Mouse (Mus musculus): ENCODE measurements around the gene Ptprj.
"Not testable (repeated sequence)": the region's sequence is repeated elsewhere in the genome, so short reads cannot be mapped to it uniquely, and the experiment has no call there.

Gene Ptprj

DNA sequence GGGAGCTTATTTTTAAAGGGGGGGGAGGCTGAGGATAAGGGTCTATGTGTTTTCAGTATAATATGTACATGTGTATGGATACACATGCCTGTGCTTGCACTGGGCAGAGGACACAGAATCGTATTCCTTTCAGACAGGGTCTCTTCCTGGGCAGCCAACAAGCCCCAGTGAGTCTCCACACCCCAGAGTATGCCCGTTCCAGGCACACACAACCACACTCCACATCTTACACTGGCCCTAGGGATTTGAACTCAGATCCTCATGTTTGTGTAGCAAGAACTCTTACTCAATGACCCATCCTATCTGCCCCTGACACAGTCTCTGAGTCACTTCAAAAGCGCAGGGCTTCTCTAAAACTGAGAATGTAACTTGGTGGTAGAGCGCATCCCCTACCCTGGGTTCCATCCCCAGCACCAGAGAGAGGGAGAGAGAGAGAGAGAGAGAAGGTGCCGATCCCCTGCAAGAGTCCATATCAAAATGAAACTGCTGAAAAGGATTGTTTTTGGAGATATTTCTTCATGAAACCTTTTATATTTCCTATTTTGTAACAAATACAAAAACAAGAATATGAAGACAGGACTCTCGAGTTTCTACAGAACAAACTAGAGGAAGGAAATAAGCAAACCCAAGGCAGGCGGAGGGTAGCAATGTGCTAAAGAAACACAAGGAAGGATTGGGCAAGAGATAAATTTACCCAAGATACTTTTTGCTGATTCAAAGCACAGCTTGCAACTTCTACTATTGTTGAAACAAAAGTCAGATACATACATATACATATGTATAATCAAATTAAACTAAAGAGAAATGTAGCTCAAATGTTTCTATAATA, 2.8 kb downstream of the Ptprj start:
- no peak for DNase-seq (ENCODE audit: low spot score)

- no peak for DNase-seq (ENCODE audit: low spot score)
Measured at GRCm38 (mm10) chr2:90576936-90577335, 3.5 kb downstream of the Ptprj start.

DNA sequence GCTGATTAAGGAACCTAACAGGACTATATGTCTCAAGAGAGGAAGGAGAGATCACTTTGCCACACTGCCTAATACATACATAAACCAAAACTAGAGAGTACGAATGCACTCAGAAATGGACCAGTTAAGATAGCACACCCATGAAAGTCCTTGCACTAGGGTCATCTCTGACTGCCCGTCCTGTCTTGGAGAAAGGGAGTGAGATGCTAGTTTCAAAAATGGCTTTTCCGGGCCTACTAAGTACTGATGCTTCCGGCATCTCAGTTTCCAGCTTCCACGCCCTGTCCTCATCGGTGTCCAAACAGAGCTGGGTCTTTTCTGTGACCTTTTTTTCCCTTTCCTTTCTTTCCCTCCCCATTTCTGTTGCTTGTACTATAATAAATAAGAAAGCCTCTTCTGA, 4.0 kb downstream of the Ptprj start:
- no peak for DNase-seq (ENCODE audit: low spot score)

GRCm38 (mm10) chr2:90575713-90576112, 4.7 kb downstream of the Ptprj start:
- DNase-seq (ENCODE audit: low spot score), result no peak

GRCm38 (mm10) chr2:90575116-90575515, 5.3 kb downstream of the Ptprj start:
- no peak for DNase-seq (ENCODE audit: low spot score)

DNA sequence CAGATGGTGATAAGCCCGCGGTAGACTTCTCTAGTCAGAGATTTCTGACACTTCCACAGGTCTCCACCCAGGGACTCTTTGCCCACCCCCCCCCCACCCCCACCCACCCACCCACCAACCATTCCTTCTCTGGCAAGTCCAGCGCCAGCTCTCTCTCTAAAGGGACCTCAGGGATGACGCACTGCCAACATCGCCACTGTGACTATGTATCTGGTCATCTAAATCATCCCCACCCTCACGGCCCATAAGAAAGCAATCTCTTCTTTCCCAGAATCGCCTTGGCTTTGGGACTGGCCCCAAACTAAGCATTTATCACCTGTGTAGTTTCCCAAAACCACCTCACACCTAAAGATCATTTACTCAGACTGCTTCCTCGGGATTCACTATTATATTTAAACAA, 5.9 kb downstream of the Ptprj start:
- DNase-seq (ENCODE audit: low spot score), result no peak

DNA sequence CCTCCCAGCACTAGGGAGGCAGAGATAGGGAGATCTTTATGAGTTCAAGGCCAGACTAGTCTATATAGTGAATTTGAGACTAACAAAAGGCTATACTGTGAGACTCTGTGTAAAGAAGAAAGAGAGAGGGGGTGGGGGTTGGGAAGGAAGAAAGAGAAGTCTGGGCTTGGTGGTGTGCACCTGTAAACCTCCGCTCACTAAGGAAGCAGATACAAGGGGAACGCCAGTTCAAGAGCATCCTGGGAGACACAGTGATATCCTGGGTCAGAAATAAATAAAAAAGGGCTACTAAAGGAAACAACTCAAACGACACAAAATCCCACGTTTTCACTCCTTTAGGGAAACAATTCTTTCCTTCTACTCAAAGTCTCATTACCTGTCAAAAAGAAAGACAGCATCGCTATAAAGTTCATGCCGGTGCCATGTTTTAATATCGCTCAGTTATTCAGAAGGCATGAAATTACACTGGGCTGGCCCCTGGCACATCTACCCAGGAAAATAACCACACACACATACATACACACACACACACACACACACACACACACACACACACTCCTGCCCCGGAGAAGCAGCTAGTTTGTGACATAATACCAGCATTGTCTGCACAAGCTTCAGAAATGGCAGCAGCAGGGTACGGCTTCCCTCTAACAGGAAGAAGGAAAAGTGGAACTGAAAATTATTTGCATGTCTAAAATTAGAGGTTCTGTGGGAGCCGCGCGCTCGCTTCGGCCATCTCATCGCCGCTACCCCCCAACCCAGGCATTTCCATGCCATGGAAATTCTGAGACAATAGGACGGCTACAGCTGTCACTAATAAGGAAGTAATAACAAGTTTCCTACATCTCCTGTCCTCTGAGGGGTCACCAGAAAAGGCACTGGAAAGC, 6.6 kb downstream of the Ptprj start:
- DNase-seq (ENCODE audit: low spot score), result no peak

DNA sequence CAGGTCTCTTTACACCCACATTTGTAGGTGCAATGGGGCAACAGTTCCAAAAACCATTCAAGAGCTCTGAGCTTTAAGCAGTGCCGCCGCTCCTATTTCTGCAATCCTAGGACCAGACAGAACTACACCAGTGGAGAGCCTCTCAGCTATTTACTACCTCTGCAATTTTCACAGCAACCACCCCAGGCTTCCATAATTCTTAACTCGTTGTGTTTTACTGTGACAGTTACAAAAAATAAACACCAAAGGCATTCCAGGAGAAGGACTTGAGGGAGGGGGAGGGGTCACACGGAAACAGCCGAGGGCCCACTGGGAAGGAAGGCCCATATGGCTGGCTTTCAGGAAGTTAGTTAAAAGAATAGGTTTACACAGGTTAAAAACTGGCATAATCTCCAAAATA, 8.3 kb downstream of the Ptprj start:
- DNase-seq (ENCODE audit: low spot score), result no peak

- not testable (repeated sequence) for DNase-seq (ENCODE audit: low spot score)
Measured at GRCm38 (mm10) chr2:90571399-90571798, 9.0 kb downstream of the Ptprj start.

DNA sequence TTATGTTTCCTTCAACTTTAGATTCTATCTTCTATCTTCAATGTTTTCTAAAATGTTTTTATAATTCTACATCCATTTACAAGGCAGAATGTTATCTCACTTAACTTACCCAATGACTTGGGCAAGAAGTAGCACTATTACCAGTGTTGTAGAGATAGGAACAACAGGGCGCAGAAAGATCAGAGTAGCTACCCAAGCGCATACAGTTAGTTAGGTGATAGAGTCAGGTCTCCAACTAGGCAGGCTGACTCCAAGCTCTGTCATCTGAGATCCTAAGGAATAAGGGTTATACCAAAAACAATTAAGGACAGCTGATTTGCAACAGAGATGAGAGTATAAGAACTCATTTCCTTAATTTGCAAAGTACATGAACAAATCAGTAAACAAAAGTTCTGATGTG, 9.6 kb downstream of the Ptprj start:
- no peak for DNase-seq (ENCODE audit: low spot score)

DNA sequence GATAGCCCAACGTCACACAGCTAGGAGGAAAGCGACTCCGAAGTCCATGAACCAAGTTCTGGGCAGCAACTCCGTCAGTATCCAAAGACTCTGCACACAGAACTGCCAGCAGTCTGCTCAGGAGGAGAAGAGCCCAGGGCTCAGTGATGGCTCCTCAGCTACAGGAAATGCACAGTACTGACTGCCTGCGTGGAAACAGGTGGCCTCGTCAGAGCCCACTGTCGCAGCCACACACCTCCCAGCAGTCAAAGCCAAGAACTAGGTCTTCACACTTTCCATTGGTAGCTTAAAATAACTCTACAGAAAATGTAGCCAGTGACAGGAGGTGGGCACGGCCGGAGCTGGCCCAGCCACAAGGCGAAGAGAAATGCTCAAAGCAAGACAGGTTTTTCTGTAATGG, 10.2 kb downstream of the Ptprj start:
- no peak for DNase-seq (ENCODE audit: low spot score)

- no peak for DNase-seq (ENCODE audit: low spot score)
Measured at GRCm38 (mm10) chr2:90568961-90569481, 11.4 kb downstream of the Ptprj start.

- DNase-seq (ENCODE audit: low spot score), result no peak
Measured at GRCm38 (mm10) chr2:90568091-90568490, 12.4 kb downstream of the Ptprj start.

- no peak for DNase-seq (ENCODE audit: low spot score)
Measured at GRCm38 (mm10) chr2:90566773-90567528, 13.5 kb downstream of the Ptprj start.

DNA sequence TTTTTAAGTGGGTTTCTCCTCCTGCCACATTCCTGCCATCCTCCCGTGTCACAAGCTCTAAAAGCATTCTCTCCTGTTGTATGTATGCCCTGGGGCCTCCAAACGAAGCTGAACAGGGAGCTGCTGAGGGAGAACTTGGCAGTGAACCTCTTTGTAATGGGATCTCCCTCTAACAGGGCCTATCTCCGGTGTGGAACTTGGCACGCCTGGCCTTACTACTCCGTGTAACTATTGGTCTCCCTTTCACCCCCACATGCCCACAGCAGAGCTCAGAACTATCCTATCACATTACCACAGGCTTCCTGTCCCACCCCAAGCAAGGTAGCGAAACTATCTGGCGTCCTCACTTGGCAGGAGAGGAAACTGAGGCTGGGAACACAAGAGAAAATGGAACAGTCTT, 14.4 kb downstream of the Ptprj start:
- no peak for DNase-seq (ENCODE audit: low spot score)

DNA sequence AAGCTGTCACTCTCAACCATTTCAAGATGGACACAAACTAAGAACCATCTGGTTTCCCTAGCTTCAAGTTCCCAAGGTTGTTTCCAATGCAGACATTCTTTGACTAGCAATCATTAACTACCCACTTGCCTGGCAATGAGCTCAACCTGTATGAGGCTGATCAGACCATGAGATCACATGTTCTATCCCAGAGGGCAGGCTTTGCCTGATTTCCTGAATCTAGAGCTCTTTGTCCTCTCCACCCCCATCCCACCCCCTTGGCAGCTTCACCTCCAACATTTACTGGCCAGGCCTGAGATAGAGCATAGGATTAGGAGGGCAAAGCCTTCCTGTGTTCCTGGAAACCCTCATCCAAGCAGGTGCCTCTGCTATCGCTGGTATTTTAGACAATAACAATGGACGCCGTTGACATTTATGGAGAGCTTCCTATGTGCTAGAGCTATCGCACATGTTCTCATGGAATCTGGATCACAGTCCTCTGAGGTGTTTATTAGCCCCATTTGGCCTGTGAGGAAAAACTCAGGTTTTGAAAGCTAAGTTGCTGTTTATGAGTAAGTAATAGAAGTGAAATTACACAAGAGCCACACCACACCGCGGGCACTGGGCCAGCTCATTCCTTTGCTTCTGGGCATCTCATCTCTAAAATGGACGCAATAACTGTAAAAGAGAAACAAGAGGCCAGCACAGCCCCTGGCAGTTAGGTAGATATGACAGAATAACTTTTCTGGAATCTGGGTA, 15.1 kb downstream of the Ptprj start:
- no peak for DNase-seq (ENCODE audit: low spot score)

DNA sequence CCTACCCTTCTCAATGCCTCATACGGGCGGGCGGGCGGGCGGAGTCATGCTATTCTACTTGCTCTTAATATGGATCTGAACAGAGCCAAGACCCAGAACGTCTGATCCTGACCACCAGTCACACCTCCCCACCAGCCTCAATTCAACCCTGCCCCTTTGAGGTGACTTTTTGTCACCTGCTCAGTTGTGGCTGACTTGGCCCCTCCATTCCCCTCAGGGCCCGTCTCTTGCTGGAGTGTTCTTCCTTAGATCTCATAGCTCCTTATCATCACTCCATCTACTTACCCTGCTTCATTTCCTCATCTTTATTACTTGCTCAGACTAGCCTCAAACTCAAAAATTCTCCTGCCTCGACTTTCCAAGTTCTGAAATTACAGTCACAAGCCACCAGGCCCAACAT, 15.9 kb downstream of the Ptprj start:
- no peak for DNase-seq (ENCODE audit: low spot score)

GRCm38 (mm10) chr2:90563171-90563570, 17.3 kb downstream of the Ptprj start:
- no peak for DNase-seq (ENCODE audit: low spot score)

GRCm38 (mm10) chr2:90562126-90562670, 18.2 kb downstream of the Ptprj start:
- no peak for DNase-seq (ENCODE audit: low spot score)

- DNase-seq (ENCODE audit: low spot score), result no peak
Measured at GRCm38 (mm10) chr2:90560197-90560843, 20.1 kb downstream of the Ptprj start.

Data from c-Kit-positive CD71-positive TER-119-positive erythroid progenitor cells, embryonic 14.5 days (primary cell).